Mouse (Mus musculus) ovary, adult 2 months (tissue): Measurements from ENCODE around the gene Iqgap2. TPM values are rescaled to one million over a fixed set of nuclear protein-coding genes. Genes with fewer than 3 reads are reported as not detected.

Experiments used
- polyA plus RNA-seq: library from polyadenylated mRNA; depleted of rRNA; stranded (reverse); fragments of >200 nt; gene quantifications from 2 replicates; pipeline ENCODE4 v1.2.3, GENCODE M21; 2012; rRNA removed

The Iqgap2 gene
- polyA plus RNA-seq, result 4.2 and 5.2 TPM in 2 replicates

GRCm38 (mm10) chr13:95891491-95891925 is at the start of gene Iqgap2:
Iqgap2 (minus strand) TSS chr13:95891922.

GRCm38 (mm10) chr13:95696654-95697163 is 195.0 kb downstream of the Iqgap2 start, which contains the start of gene F2rl2:
F2rl2 (plus strand) TSS chr13:95696853.

GRCm38 (mm10) chr13:95618309-95618712 is 273.4 kb downstream of the Iqgap2 start, which contains the start of gene F2r:
F2r (minus strand) TSS chr13:95618487.

Other genes starting within 250 kb of the Iqgap2 start
- gene F2rl2, start 195.1 kb downstream of the Iqgap2 start, polyA plus RNA-seq, result 0.20 and 0.34 TPM in 2 replicates
- 0.22 and 0.25 TPM in 2 replicates for gene Gm20075, start 189.5 kb upstream of the Iqgap2 start, polyA plus RNA-seq
- not detected in 2 replicates for gene Gm17190, start 190.1 kb upstream of the Iqgap2 start, polyA plus RNA-seq
- gene Sv2c, start 240.7 kb upstream of the Iqgap2 start, polyA plus RNA-seq, result 0.40 and 1.0 TPM in 2 replicates